Mouse (Mus musculus) cerebellum, postnatal 4 days (tissue): ENCODE data around the gene Tmem94.

Experiments
- DNase-seq, 2 experiments: peaks; one replicate each; pipeline ENCODE4 v3.0.0; 2022; ENCODE audit warnings: low spot score in 2 of 2, mixed read lengths in 1 of 2

Gene Tmem94

DNA sequence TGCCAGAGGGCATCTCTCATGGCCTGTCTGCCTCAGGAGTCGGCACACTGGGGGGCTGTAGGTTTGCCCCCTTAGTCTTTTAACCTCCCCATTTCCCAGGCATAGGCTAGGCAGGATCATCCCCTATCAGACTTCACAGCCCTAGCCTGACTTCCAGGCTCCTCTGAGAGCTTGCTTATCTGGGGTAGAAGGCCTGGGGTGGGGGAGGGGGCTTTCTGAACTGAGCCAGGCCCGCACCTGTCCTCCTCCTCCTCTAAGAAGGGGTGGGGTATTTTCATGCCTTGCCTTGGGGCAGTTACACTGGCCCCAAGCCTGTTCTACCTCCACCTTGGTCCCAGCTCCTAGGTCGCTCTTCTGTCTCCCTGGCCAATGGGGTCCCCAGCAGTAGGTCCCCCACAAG is 66.3 kb downstream of the Tmem94 start:
- no peak for DNase-seq

DNA sequence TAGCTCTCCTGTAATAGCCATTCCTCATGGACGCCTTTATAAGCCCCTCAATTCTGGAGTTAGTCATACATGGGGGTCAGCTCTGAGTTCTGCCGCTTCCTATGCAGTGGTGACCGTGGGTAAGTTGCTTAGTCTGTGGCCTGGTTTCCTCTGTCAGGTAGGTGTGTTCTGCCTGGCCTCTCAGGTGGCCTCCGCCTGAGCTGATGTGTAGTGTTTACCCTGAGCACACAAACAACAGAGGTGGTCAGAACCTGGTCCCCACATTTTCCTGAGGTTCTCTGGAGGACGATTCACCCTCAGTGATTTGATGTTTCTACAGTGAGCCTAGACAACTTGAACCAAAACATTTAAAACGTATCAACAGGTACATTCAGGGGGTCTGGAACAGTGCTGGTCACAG is 66.8 kb downstream of the Tmem94 start:
- no peak for DNase-seq

GRCm38 (mm10) chr11:115832523-115832922 is 67.3 kb downstream of the Tmem94 start:
- DNase-seq = no peak

GRCm38 (mm10) chr11:115833021-115833513 is 67.8 kb downstream of the Tmem94 start:
- DNase-seq = no peak

DNA sequence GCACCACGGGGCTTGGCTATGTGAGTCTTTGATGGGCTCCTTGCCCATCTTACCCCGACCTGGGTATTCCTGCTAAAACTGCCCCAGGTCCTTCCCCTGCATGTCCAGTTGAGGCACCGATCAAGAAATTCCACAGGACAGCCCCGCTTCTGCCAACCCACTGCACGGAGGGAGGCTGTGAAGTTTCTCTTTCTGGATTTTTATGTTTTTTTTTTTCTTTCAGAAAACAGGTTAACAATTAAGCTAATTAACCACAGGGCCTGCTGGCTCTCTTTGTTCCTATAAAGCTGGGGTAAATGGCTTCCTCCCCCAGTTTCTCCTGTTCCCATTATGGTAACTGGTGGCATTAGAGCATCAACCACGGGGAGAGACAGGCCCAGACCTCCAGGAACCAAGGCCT is 68.8 kb downstream of the Tmem94 start:
- DNase-seq = no peak

DNA sequence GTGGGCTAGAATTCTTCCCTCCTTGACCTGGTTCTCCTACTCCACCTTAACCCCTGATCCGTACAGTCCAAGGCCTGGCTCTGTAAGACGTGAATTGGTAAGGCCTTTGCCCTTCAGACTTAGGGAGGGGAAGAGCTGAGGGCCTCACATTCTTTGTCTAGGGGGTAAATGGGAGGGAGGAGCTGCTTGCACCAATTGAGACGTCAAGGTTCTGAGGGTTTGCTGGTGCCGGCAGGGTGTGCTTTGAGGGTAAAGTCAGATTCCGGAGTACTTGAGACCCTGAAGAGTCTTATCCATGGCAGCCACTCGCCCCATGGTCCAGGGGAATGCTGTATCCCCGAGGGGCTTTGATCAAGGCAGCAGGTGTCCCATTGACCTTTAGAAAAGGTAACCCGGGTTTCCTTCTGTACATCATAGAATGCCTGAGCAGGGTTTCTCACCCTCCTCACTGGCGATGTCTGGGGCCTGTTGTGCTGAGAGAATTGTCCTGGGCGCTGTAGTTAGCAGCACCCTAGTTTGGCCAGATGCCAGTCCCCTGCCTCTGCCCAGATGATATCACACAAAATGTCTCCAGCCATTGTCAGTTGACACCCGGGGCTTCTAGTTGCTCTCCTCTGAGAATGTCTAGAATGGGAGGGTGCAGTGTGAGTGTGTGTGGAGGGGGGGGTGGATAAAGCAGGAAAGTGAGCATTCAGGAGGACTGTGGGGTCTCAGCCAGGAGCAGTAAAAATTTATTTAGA is 71.6 kb downstream of the Tmem94 start:
- no peak for DNase-seq

GRCm38 (mm10) chr11:115837606-115838345 is 72.5 kb downstream of the Tmem94 start:
- no peak for DNase-seq

GRCm38 (mm10) chr11:115838895-115839311 is 73.7 kb downstream of the Tmem94 start:
- DNase-seq = no peak

- no peak for DNase-seq
Measured at GRCm38 (mm10) chr11:115839732-115840131, 74.5 kb downstream of the Tmem94 start.

DNA sequence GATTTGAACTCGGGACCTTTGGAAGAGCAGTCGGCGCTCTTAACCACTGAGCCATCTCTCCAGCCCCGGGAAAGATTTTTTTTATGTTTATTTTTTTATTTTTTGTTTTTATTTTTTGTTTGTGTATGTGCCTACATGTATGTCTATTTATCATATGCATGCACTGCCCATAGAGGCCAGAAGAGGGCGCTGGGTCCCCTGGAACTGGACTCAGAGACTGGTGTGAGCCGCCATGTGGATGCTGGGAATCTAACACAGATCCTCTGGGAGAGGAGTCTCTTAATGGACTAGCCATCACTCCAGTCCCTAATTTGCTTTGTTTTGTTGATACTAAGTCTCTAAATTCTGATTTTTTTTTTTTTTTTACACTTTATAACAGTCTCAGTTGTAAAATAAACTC is 75.8 kb downstream of the Tmem94 start:
- no peak for DNase-seq

GRCm38 (mm10) chr11:115841961-115842550 is 76.8 kb downstream of the Tmem94 start:
- no peak for DNase-seq

- no peak for DNase-seq
Measured at GRCm38 (mm10) chr11:115843141-115843890, 78.1 kb downstream of the Tmem94 start.

DNA sequence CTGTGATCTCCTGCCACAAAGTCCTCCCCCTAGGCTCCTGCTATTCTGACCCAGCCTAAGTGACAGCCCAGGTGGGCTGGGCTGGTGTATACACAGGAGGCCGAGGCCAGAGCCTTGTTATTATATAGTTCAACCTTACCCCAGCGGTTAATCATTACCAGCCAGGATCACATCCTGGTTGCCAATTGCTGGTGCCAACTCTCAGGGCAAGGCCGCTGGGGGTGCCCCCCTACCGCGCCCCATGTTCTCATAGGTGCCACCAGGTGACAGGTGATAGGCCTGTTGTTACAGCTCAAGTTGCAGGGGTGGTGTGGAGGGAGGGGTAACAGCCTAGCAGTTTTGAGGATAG is 78.6 kb downstream of the Tmem94 start:
- no peak for DNase-seq

- DNase-seq = no peak
Measured at GRCm38 (mm10) chr11:115844240-115844639, 79.0 kb downstream of the Tmem94 start.

DNA sequence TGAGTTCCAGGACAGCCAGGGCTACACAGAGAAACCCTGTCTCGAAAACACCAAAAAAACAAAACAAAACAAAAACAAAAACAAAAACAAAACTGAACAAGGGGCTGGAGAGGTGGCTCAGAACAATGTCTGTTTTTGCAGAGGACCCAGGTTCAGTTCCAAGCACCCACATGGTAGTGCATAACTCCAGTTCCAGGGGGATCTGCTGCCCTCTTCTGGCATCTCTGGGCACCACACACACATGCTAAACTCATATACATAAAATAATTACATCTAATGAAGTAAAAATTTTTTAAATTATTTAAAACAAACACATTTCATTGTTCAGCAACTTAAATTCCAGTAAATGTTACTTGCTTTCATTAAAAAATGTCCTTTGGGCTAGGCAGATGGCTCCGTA is 80.6 kb downstream of the Tmem94 start:
- DNase-seq = no peak
